Mouse (Mus musculus) ES-CJ7 (cell line): ENCODE results near the gene 1700007K13Rik.

Source experiments
- DNase-seq: peaks from one replicate; pipeline ENCODE4 v3.0.0; 2011; ENCODE audit warnings: low read depth, low spot score

Gene 1700007K13Rik

DNA sequence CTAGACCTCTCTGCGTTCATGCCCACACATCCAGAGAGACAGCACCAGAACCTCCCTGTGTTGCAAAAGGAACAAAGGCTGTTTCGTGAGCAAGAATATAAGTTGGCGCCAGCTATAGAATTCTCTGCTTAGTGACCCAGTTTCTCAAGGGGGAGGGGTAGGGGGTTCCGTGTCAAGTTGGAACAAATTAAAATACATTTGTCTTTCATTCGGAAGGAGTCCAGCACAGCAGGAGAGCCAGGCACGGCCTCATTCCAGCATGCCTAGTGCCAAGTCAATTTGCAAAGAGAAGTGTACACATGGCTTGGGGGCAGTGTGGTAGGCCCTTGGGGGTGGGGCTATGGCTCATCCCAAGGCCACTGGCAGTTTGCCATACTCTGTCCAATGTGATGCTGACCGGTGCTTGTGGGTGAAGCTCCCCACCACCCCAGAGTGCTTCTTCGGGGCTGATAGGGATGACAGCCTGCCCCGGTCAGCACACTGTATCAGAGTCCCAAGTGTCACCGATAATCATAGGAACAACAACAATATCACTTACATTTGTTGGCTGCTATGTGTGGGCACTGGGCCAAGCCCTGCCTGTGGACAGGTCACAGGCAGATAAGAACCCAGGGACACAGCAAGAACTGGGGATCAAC lies 50.6 kb downstream of the 1700007K13Rik start:
- DNase-seq: no peak

DNA sequence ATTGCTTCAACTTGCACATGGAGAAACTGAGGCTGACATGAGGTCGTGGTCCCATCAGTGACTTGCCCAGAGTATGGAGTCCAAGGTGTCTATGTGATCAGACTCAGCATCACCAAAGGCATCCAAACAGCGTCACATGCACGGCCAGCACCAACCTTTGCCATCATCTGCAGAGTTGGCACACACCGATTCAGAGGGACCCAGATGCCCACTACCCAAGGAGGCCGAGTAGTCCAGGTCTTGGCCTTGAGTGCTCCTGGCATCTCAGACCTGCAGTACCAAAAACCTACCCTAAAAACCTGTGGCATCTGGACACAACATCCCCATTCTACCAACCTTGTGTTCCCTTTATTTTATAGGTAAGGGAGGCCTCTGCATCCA lies 51.4 kb downstream of the 1700007K13Rik start:
- no peak for DNase-seq

DNA sequence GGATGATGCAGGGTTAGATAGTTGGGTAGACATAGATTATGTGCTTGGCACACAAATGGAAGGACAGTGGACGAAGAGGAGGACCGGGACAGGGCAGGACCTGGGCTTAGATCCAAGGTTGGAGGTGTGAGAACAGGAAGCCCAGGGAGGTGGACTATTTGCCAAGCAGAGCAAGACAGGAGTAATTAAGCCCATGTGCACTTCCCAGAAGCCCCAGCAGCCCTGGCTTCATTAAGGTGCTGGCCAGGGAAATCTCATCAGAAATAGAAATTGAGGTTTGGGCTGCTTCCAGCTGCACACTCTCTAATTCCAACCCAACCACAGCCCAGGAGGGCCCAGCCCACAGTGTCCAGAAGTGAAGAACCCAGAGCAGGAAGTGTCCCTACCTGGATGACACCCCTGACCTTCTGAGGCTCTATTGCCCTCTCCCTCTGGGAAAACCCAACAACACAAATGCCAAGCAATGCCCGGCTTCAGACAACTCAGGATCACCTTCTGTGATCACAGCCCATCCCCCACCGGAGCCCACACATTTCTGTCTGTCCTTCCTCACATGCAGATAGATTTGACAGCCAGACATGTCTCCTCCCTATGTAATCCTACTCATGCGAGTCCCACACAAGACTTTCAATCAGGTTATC lies 51.9 kb downstream of the 1700007K13Rik start:
- DNase-seq: no peak

DNA sequence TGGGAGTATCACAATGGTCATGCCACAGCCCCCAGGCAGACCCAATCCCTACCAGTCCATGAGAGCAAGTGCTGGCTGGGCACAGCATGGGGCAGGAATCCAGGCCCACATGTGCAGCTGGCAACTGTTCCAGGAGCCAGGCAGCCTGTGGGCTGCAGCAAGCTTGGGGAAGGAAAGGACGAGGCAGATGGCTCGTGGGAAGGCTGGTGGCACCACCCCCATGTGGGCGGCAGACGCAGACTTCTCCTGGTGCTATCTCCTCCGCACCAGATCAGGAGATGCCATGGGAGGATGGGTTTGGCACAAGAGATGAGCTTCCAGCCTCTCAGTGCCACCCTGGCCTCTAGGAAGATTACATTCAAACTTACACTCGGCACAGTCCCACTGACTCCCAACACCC lies 53.2 kb downstream of the 1700007K13Rik start:
- no peak for DNase-seq
